Mouse (Mus musculus): ENCODE results near the gene Ube3b.

- TF ChIP-seq CTCF (conservative IDR thresholded peaks at IDR 0.05; ENCODE audit: low read length) = no peak
- no peak for TF ChIP-seq NANOG (IDR thresholded peaks at IDR 0.05; ENCODE audit: borderline replicate concordance, low read length)
Observed at GRCm38 (mm10) chr5:114358833-114359232, 21.6 kb upstream of the Ube3b start.
